Mouse (Mus musculus): ENCODE measurements at regions not wholly inside any gene's neighbourhood (a gene's known extent, or its start where the extent isn't known, plus 50 kb on each side); places are given as distances from the start of the nearest gene placed in this dataset.

- TF ChIP-seq CTCF (IDR thresholded peaks at IDR 0.05; ENCODE audit: insufficient read depth, low read length): no peak
- TF ChIP-seq POLR2A (IDR thresholded peaks at IDR 0.05; ENCODE audit: borderline replicate concordance, extremely low read depth, low read depth, low read length): no peak
These were observed 317.0 kb downstream of the Tex13c3 start for GRCm38 (mm10) chrX:19164151-19164550.
